Mouse (Mus musculus) ES-E14 (cell line): ENCODE results near the gene Ddx55. TPM values are rescaled to one million over a fixed set of nuclear protein-coding genes. Genes with fewer than 3 reads are reported as not detected.

Experiments
- DNase-seq: peaks from one replicate; pipeline ENCODE4 v3.0.0-alpha.2; 2013; ENCODE audit warnings: low read depth, low spot score
- H3K27ac ChIP-seq: 2 replicates; pipeline ENCODE4 v1.5.1; 2012; ENCODE audit warnings: low read depth, mild to moderate bottlenecking, low read length, moderate library complexity, mixed read lengths; ENCODE audit not compliant: poor library complexity, insufficient read depth, severe bottlenecking
- H3K36me3 ChIP-seq: 2 replicates; pipeline ENCODE4 v1.6.1; 2012; ENCODE audit warnings: mild to moderate bottlenecking, low read length, moderate library complexity, mixed read lengths; ENCODE audit not compliant: control insufficient read depth, poor library complexity, insufficient read depth, severe bottlenecking
- H3K4me1 ChIP-seq, 2 experiments: fragments of 150-350 bp in 1 of 2; sonication (generic) in 1 of 2; 2 replicates each; pipeline ENCODE4 v1.6.1; 2012; ENCODE audit warnings: low read length in 2 of 2, mild to moderate bottlenecking in 1 of 2, mixed read lengths in 1 of 2; ENCODE audit not compliant: control insufficient read depth in 2 of 2, insufficient read depth in 2 of 2, poor library complexity in 1 of 2
- H3K4me3 ChIP-seq, 2 experiments: fragments of 150-350 bp in 1 of 2; sonication (generic) in 1 of 2; 2 replicates each; pipeline ENCODE4 v1.5.1; 2012; ENCODE audit warnings: low read length in 2 of 2, low read depth in 1 of 2, mild to moderate bottlenecking in 1 of 2, mixed read lengths in 1 of 2; ENCODE audit not compliant: insufficient read depth in 1 of 2, poor library complexity in 1 of 2, severe bottlenecking in 1 of 2
- H3K9ac ChIP-seq: 2 replicates; pipeline ENCODE4 v1.6.1; 2012; ENCODE audit warnings: low read depth, mild to moderate bottlenecking, low read length, mixed read lengths; ENCODE audit not compliant: poor library complexity, insufficient read depth, severe bottlenecking
- H3K9me3 ChIP-seq: fragments of 150-350 bp; sonication (generic); 2 replicates; pipeline ENCODE4 v1.6.1; 2012; ENCODE audit warnings: low read depth, mild to moderate bottlenecking, low read length; ENCODE audit not compliant: control insufficient read depth, insufficient read depth
- CHD2 ChIP-seq: IDR thresholded peaks from 2 replicates; pipeline ENCODE4 v1.6.1; 2014; ENCODE audit warnings: mild to moderate bottlenecking, low read depth, low read length, inconsistent platforms
- HCFC1 ChIP-seq: IDR thresholded peaks from 2 replicates; pipeline ENCODE4 v1.6.1; 2012; ENCODE audit warnings: low read length, inconsistent platforms, borderline replicate concordance; ENCODE audit not compliant: insufficient read depth
- MAFK ChIP-seq: IDR thresholded peaks from 2 replicates; pipeline ENCODE4 v1.6.1; 2014; ENCODE audit warnings: mild to moderate bottlenecking, low read depth, low read length, inconsistent platforms; ENCODE audit not compliant: insufficient read depth
- ZC3H11A ChIP-seq: IDR thresholded peaks from 2 replicates; pipeline ENCODE4 v1.6.1; 2012; ENCODE audit warnings: low read depth, mild to moderate bottlenecking, inconsistent platforms, low read length, borderline replicate concordance
- ZNF384 ChIP-seq: IDR thresholded peaks from 2 replicates; pipeline ENCODE4 v1.6.1; 2012; ENCODE audit warnings: low read depth, low read length, inconsistent platforms
- in situ Hi-C, 2 experiments: fragments of 600-800 bp; cut with MboI; formaldehyde crosslinking; loops; one replicate each; pipeline ENCODE4 v1.15.1; 2025; ENCODE audit warnings: low sequenced_read_pairs in 2 of 2, inconsistent platforms in 1 of 2; ENCODE audit not compliant: unreplicated experiment in 2 of 2
- total RNA-seq: library from RNA; depleted of rRNA; stranded (reverse); fragments of 300-350 nt; gene quantifications from 2 replicates; pipeline ENCODE4 v1.2.3, GENCODE M21; 2012; rRNA removed

Gene Ddx55
- 22.8 and 30.7 TPM in 2 replicates for total RNA-seq

- H3K27ac ChIP-seq: peak within 1 kb of the TSS; percentile 19; the same call in 1 of the 2 replicates
- TF ChIP-seq CHD2 (peak; percentile 21; the same call in 1 of the 2 replicates), HCFC1 (peak; percentile 87), ZNF384 (no peak)
- H3K9me3 ChIP-seq: no peaks in the 10 kb centered on the region
- H3K4me1 ChIP-seq: peaks cover 0 to 2% of the 10 kb centered on the region in 2 experiments; a peak in 1 of 4 replicates
- peak within 1 kb of the TSS; percentile 92 to 97 for H3K4me3 ChIP-seq
- peak within 1 kb of the TSS; percentile 84 for H3K9ac ChIP-seq
- DNase-seq: peak; percentile 92
- in situ Hi-C loops: no loop called here
- peaks cover 14% of the 10 kb centered on the region for H3K36me3 ChIP-seq
These were observed at the start of gene Ddx55 for GRCm38 (mm10) chr5:124552558-124553307. TSS of gene Ddx55 (plus strand) at chr5:124552864.

GRCm38 (mm10) chr5:124503742-124504141 lies 48.9 kb upstream of the Ddx55 start:
- DNase-seq: no peak
- no peaks in the 10 kb centered on the region for H3K9me3 ChIP-seq
- H3K27ac ChIP-seq: no peak overlapping the region
- TF ChIP-seq ZNF384: no peak
- no peak for TF ChIP-seq CHD2
- no peak for TF ChIP-seq ZC3H11A
- H3K4me3 ChIP-seq: no peak overlapping the region
- no peak overlapping the region for H3K9ac ChIP-seq
- H3K36me3 ChIP-seq: peaks cover 2% of the 10 kb centered on the region; the same call in 1 of the 2 replicates
- H3K4me1 ChIP-seq: peaks cover 0 to 6% of the 10 kb centered on the region in 2 experiments; a peak in 1 of 4 replicates
- in situ Hi-C loops: no loop called here

DNA sequence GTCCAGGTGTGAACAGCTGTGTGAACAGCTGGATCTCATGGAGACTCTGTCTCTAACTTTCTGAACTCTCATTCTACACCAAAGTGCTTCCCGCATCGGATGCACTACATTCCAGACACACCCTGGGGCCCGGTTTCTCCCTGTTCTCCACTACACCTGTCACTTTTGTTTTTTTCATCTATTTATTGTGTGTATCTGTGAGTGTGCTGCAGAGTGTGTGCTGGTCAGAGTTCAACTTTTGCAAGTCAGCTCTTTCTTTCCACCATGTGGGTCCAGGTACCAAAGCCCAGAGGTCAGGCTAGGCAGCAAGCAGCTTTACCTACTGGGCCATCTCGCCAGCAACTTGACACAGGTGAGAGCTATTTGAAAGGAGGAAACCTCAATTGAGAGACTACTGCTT lies 47.4 kb upstream of the Ddx55 start:
- H3K4me3 ChIP-seq: no peak overlapping the region
- H3K36me3 ChIP-seq: peaks cover 2% of the 10 kb centered on the region; the same call in 1 of the 2 replicates
- H3K9me3 ChIP-seq: no peaks in the 10 kb centered on the region
- TF ChIP-seq CHD2: no peak
- no peak for TF ChIP-seq ZNF384
- no peak for TF ChIP-seq HCFC1
- TF ChIP-seq ZC3H11A: no peak
- no peak overlapping the region for H3K27ac ChIP-seq
- in situ Hi-C loops: no loop called here
- peaks cover 0 to 11% of the 10 kb centered on the region in 2 experiments; a peak in 2 of 4 replicates for H3K4me1 ChIP-seq
- H3K9ac ChIP-seq: no peak overlapping the region
- DNase-seq: no peak

- H3K36me3 ChIP-seq: peaks cover 2% of the 10 kb centered on the region; the same call in 1 of the 2 replicates
- no peak overlapping the region for H3K27ac ChIP-seq
- peaks cover 0 to 8% of the 10 kb centered on the region in 2 experiments; a peak in 2 of 4 replicates for H3K4me1 ChIP-seq
- in situ Hi-C loops: no loop called here
- TF ChIP-seq ZC3H11A (no peak), HCFC1 (no peak), ZNF384 (no peak), MAFK (no peak), CHD2 (no peak)
- no peak overlapping the region for H3K4me3 ChIP-seq
- H3K9me3 ChIP-seq: no peaks in the 10 kb centered on the region
- H3K9ac ChIP-seq: no peak overlapping the region
- no peak for DNase-seq
These were observed 45.8 kb upstream of the Ddx55 start for GRCm38 (mm10) chr5:124506731-124507359.
